Mouse (Mus musculus) ES-Bruce4 (cell line): ENCODE data around the gene Lrrc38.

Experiments
- CTCF ChIP-seq: IDR thresholded peaks from one replicate; pipeline ENCODE4 v1.8.1; 2011; ENCODE audit warnings: low read depth, low read length
- EP300 ChIP-seq: IDR thresholded peaks from 2 replicates; pipeline ENCODE4 v1.6.1; 2011; ENCODE audit warnings: low read depth, low read length; ENCODE audit not compliant: insufficient read depth
- POLR2A ChIP-seq: IDR thresholded peaks from one replicate; pipeline ENCODE4 v1.8.1; 2011; ENCODE audit warnings: low read length; ENCODE audit not compliant: insufficient read depth

DNA sequence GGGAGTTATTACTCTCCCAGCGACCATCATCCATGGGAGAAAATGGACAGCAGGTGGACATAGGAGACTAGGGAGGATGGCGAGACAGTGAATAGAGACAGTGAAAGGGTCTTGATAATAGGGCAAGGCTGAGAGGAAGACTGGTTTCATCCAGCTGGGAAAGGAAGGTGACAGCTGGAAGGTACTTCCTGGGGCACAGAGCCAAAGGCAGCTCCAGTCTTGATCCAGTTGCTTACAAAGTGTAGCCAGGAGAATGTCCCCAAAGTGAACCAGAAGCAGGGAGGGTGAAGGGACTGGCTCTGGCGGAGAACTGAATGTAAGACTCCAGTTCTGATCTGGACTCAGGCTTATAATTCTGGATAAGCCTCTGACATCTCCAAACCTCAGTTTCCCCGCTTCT lies 2.7 kb downstream of the Lrrc38 start:
- TF ChIP-seq EP300: no peak
- no peak for TF ChIP-seq POLR2A
- TF ChIP-seq CTCF: no peak
